Mouse (Mus musculus) gastrocnemius, postnatal 10 days (tissue): ENCODE measurements around the gene Chrdl2. TPM values are rescaled to one million over a fixed set of nuclear protein-coding genes. Genes with fewer than 3 reads are reported as not detected.

Experiments
- DNase-seq: peaks from one replicate; pipeline ENCODE4 v3.0.0; 2021; ENCODE audit warnings: mixed read lengths
- total RNA-seq, 2 experiments: library from RNA; stranded (reverse); gene quantifications; 2 replicates each; pipeline ENCODE4 v1.2.3; 2021

Chrdl2 gene
- total RNA-seq, 2 experiments from 2014 or later: 2.5 to 3.3 TPM

DNA sequence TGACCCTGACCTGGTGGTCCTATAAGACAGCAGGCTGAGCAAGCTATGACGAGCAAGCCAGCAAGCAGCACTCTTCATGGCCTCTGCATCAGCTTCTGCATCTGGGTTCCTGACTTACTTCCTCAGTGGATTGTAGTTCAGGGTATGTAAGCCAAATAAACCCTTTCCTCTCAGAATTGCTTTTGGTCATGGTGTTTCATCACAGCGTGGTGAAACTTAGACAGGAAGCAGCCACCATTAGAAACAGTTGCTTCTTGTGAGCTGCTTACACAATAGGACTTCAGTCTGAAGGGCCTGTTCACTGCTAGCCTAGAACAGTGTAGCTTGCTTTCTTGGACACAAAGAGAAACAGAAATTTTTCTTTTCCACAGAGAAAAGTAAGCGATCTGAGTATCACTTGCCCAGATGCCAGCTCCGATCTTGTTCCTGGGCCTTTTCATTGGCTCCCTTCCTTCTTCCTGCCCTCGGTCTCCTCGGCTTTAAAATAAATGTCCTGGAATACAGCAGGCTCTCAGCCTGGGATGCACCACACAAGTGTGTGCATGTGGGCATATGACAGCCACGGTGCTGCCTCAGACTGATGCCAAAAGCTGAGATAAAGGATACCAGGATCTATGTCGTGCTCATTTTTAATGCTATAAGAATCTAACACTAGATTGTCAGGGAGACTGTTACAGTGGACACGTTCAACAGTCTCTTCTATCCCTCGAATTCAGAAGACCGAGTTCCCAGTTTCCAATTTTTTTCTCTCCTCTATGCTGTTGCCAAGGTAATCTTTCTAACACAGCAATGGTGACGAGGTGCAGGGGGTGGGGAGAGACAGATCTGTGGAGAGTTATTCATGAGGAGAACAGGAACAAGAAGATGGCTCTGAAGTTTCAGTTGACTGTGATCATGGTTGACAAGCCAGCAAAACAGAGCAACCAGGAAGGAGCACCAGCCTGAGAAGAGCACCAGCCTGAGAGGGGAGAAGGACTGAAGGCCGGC lies 23.4 kb upstream of the Chrdl2 start:
- DNase-seq: no peak

DNA sequence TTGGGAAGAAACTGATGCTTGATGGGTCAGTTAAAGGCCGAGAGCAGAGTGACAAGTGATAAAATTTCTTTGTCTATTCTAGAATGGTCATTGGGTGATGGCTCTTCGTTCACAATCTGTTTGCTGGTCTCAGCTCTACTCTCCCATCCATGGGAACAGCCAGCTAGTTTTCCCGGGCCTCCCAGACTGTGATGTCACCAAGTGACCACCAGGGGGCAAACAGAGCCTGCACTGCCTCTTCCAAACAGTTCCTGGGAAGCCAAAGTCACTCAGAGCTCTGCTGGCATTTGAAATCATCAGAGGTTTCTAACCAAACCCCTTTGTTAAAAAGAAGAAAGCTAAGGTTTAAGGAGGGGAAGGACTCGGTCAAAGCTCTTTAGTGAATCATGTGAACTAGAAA lies 17.2 kb upstream of the Chrdl2 start:
- peak; percentile 69 for DNase-seq

DNA sequence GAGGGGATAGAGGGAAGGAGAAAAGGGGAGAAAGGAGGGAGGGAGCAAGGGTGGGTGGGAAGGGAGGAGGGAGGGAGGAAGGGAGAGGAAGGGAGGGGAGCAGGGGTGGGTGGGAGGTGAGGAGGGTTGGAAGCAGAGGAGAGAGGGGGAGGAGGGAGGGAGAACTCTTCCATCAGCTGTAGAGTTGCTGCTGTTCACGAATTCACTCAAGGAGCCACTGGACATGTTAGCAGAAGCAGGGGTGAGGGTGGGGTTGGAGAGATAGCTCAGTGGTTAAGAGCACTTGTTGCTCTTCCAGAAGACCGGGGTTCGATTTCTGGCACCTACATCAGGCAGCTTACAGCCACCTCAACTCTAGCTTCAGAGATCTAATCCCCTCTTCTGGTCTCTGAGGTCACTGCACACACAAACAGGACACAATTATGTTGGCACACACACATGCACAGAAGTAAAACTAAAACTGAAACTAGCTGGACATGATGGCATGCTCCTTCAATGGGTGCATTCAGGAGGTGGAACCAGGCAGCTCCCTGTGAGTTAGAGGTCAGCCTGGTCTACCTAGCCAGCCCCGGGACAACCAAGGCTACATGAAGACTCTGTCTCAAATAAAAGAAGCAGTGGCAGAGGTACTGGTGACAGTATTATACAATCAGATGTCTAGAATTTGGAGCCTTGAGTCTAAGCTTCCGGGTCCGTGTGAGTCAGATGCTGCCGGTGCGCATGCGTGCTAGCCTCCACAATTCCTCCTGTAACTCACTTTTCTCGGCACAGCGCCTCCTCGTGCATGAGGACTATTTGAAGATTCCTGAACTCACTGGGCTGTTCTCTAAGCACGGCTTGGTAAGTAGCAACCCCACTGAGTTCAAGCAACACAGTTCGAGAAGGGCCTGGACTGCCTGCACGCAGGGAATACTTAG lies 15.9 kb upstream of the Chrdl2 start:
- DNase-seq: no peak

DNA sequence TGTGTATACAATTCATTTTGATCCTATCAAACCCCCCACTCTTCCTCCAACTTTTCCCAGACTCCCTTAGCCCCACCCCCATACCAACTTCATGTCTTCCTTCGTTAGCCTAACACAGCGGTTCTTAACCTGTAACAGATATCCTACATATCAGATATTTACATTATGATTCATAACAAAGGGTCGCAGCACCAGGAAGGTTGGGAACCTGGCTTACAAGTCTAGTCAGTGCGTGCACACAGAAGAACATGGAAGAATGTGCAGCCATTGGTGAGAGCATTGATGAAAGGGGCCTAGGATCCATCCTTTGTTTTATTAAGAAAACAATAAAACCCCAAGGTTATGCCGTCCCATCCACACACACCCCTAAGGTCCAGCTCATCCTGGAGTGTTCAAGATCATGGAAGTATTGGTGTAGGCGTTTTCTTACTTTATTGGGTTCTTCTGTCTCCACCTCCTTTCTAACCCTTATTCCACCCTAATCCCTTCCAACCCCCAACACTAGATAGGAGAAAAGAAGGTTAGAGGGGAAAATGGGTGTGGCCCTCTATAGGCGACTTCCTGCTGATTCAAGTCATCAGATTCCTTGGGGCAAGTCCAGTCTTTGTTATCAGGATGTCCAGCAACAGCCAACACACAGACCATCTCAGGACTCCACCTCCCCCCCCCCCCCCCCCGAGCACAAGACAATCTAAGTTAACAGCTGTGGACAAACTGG lies 14.8 kb upstream of the Chrdl2 start:
- no peak for DNase-seq

DNA sequence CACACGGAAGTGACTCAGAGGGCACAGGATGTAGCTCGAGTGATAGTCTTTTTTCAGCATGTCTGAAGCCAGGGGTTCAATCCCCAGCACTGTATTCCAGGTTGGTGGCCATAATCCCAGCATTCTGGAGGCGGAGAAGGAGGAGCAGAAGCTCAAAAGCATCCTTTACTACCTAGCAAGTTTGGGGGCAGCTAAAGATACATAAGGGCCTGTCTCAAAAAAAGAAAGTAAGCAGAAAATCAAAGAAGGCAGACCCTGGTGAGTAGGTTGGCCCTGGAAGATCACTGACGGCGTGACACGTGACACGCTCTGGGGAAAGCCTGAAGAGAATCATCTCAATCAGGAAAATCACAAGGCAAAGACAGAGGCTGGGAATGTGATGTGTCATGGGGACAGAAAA lies 12.8 kb upstream of the Chrdl2 start:
- no peak for DNase-seq

DNA sequence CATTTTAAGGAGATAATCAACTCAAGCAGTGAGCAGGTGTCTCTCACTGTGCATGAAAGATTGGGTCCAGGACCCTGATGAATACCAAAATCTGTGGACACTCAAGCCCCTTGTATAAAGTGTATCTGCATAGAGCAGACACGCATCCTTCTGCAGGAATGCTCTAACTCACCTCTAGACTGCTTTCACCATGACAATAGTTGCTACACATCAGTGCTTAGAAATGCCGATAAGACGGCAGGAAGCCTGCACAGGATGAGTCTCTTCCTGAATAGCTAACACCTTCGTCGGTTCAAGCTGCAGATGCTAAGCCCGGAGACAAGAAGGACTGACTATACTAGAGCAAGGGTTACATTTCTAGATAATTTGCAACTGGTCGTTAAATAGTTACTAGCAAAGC lies 10.8 kb upstream of the Chrdl2 start:
- no peak for DNase-seq

DNA sequence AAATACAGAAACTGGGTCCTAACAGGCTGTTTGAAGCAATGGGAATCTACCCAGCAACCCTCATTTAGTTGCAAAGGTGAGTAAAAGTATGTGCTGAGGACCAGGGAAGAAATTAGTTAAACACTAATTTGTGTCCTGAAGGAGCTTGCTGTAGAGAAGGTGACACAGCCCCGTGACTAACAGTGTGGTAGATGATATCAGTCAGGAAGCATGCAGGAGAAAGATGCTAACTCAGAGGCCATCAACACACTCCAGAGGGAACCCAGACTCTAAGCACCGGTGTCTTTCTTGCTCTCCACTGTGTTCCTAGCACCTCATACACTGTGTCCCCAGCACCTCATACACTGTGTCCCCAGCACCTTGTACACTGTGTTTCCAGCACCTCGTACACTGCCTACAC lies 7.3 kb upstream of the Chrdl2 start:
- no peak for DNase-seq

DNA sequence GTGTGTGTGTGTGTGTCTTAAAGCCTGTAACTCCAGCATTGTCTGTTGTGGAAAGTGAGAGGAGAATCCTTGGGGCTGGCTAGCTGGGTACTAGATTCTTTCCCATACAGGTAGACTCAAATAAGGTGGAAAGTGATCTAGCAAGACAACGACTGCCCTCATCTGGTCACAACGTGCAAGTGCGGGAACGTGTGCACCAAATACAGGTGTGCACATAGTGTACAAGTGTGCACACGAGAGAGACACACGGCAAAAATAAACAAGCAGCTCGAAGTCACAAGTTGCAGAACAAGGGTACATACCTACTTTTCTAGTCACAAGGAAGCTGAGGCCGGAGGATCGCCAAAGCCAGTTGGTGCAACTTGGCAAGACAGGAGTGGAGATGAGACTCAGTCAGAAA lies 2.2 kb upstream of the Chrdl2 start:
- no peak for DNase-seq

DNA sequence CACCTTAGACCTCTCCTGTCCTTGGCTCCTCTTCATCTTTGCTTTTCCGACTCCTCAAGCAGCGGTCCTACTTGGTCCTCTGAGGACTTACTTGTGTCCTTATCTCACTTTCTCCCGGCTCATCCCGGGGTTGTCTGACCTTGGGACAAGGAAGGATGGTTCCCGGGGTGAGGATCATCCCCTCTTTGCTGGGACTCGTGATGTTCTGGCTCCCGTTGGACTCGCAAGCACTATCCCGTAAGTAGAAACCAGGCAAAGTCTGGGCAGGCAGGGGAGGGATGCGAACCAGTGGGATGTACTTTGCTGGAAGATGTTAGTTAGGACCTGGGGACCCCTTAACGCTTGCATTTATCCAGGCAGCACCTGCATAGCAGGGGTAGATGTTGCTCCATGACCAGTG lies 439 bp downstream of the Chrdl2 start:
- no peak for DNase-seq

DNA sequence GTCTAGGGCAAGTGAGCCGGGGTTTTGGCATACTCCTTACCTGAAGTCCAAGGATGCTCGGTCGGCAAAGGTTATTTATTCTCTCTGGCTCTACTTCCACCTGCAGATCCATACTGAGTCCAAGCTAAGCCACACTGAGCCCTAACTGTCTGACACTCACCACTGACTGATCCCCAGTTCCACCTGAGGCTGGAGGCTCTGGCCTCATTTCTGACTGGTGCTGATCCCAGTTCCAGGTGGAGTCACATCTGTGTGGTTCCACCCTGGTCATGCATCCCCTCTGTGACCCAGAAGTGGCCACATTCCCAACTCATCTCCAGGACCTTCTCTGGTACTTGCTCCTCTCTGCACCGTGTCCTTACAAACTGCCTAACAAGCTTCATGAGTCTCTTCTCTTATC lies 2.8 kb downstream of the Chrdl2 start:
- no peak for DNase-seq

DNA sequence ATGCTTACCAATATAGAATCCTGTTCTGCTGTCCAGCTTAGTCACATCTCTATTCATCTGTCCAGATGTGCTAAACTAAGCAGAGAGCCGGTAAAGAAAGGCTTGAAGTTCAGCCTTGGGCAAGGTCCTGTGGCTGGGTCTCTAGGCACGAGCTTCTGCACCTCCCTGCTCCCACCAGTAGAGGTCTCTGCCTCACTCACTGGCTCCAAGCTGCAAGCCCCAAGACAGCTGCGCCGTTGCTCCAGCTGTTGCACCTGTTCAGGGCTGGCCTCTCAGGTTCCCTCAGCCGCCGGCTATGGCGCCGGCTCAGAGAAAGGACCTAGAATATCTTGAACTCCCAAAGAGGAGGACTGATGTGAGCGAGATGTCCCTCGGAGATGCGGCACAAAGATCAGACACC lies 3.7 kb downstream of the Chrdl2 start:
- peak; percentile 74 for DNase-seq

DNA sequence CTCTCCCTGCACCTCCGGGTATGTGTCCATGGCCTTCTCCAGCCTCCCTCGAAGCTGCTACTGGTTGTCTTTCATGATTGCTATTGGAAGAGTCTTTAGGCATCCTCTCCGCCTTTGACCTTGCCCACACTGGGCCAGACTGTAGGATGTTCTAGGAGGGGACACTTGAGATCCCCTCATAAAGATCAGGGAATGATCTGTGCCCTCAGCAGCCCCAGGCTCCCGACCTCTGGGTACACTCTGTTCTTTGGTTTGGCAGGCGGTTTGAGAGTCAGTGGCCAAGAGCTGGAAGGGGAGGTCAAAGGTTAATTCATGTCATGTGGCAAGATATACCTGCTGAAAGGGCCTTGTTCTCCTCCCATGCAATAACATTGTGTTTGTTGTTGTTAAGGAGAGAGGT lies 4.7 kb downstream of the Chrdl2 start:
- no peak for DNase-seq

DNA sequence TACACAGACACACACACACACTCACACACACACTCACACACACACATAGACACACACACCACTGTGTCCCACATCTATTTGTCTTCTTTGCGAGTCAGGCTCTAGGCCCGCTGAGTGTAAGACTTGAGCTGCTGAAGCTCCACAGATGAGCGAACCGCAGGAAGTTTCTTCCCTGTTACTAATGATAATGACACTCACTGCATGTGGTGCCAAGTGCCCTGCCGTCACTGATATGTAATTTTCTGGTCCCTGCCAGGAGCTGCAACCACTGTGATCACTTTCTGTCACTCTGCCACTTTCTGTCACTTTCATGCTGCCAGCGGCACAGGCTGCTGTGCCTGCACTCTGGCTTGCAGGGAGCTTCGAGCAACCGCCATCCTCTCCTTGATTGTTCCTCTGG lies 6.1 kb downstream of the Chrdl2 start:
- DNase-seq: no peak

DNA sequence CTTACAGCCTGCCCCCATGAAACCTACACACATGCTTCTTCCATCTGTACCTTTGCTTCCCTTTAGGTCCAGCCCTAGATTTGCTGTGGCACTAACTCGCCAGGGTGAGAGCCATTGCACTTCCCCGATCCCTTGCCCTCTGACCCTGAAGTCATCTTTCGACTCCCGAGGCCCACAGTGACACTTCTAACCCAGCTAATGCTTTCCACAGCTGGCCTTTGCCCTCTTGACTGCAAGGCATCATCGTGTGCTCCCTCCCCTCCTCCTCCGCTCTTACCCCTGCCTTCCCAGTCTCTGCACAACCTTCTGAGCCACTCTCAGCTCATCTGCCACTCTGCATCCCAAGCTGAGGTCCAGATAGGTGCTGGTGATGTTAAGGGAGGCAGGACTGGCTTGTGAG lies 6.5 kb downstream of the Chrdl2 start:
- no peak for DNase-seq

DNA sequence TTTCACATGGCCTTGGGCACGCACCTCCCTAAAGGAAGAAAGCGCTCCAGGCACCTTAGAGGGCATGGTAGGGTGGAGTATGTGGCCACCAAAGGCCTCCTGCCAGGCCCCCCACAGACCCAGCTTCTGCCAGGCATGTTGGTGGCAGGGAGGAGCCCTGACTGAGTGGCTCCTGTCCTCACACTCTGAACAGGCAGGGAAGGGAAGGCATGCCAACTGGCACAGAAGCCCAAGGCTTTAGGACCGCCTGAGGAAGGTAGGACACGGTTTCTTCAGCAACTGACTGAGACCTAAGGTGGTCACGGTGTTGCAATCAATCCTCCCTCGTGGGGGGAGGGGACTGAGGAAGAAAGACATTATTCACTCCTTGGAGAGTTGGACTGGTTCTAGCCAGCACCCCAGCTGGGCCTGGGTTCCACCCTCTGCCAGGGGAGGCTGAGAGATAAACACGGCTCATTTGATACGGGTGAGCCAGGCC lies 8.2 kb downstream of the Chrdl2 start:
- DNase-seq: peak; percentile 29

DNA sequence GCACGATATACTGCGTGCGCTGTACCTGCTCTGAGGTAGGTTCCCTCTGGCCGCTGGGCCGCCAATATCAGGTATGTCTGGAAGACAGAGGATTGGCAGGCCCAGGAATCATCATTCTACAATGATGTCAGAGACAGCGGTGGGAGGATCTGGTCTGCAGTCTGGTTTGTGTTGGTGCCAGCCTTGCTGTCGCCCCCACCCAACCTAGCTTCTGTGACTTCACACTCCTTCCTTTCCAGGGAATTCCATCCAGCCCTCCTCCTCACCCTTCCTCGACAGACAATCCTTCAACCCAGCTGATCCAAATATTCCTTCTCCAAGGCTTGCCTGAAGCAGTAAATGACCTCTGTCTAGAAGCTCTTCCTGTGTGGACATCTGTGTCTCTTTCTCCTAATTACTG lies 11.1 kb downstream of the Chrdl2 start:
- no peak for DNase-seq

DNA sequence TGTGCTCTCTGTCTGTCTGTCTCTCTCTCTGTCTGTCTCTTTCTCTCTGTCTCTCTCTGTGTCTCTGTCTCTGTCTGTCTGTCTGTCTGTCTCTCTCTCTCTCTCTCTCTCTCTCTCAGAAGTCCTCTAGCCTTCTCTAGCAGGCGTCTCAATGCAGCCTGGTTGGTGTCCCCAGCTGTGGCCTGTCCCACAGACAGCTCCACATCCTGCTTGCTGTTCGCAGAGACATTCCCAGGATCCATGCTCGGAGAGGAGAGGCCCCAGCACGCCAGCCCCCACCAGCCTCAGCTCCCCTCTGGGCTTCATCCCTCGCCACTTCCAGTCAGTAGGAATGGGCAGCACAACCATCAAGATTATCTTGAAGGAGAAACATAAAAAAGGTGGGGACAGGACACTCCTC lies 21.4 kb downstream of the Chrdl2 start:
- no peak for DNase-seq

DNA sequence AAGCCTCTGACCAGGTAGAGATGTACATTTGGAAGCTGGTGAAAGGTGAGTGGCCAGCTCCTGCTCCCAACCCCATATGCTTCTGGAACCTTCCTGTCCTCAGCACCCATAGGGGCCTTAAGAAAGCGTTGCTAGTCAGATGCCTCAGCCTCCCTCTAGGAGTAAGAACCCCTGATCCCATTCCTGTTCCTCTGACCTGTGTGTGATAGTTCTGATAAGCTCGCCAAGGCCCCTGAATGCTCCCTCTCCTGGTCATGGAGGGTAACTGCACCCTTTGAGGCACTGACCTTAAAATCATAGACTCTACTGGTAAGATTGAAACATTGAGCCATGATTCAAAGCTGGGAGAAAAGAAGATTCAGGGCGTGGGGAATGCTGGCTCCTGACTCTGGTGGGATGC lies 23.3 kb downstream of the Chrdl2 start:
- no peak for DNase-seq

DNA sequence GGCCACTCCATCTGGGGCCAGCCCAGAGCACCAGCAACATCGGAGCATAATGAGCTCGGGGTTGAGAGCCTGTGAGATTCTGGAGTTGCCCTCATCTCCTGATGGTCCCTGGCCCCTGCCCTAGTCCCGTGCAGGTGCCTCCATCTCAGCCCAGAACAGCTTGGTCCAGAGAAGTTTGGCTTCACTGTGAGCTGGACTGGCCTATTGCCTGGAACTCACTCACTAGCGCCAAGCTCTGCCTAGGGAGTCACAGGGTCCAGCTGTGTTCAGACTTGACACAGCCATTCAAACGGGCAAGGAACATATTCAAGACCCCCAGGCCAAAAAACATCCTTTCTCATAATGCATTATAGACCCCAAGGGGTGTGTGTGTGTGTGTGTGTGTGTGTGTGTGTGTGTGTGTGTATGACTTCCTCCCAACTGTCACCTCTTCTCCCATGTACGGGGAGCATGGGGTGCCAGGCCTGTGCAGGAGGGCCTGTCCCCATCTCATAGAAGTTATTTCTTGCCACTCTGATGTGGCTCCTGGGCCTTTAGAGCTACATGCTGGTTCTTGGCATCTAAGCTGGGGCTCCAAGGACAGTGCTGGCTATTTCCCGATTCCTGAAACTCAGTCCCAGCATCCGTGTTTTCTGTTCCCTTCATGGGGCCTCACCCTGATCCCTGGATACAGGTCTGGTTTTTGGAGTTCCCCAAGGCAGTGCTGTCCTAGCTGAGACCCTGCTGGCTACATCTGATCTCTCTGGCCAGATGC lies 25.2 kb downstream of the Chrdl2 start:
- DNase-seq: no peak

DNA sequence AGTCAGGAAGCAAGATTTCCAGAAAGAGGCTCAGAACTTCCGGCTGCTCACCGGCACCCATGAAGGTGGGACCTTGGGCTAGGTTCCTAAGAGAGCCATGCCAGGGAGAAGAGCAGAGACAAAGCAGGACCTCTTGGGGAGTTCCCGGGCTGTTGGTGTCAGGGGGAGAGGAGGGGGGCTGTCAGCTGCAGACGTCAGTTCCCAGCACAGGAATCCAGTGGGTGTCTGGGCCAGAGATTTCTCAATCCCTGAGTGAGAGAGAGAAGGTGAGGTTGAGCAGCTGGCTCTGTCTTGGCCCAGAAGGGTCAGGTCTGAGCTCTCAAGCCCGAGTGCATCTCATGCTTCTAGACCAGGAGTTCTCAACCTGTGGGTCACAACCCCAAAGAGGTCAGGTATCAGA lies 27.7 kb downstream of the Chrdl2 start:
- DNase-seq: no peak

DNA sequence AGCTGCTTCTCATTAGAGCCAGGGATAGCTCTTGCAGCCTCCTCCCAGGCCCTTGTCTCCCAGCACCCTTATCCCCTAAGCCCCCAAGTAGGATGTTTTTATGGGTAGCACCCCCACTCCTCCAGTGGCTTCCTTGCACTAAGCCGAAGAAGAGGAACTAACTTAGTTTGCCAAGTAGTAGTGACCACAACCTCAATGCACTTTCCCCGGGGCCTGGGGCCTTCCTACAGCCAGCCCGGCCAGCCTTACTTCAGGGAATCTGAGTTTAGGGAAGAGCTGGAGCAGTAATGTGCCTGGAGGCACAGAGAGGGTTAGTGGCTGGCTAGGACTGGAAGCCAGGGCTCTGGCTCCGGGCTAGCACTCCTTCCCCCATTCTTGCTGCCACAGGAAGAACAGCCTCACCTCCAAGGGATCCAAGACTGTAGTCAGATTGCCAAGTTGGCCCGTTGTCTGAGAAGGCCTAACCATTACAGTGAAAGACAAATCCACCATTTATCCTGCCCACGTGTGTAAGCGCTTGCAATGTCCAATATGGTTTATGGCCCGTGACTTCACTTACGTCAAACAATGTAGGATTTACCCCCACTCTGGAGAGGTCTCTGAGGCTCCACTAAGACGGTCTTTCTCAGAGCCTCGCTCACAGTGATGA lies 29.0 kb downstream of the Chrdl2 start:
- DNase-seq: no peak
